Mouse (Mus musculus): Measurements from ENCODE around the gene Armc12.

GRCm38 (mm10) chr17:28586509-28586908 lies 55.9 kb downstream of the Armc12 start:
- no peak for TF ChIP-seq GATA1 (IDR thresholded peaks at IDR 0.05; ENCODE audit: borderline replicate concordance, low read length)
- no peak for TF ChIP-seq FLI1 (IDR thresholded peaks at IDR 0.05; ENCODE audit: low read length)
